8 mouse cellular contexts compared by ENCODE assay signal in genomic region chr9:120739953-120740524, GRCm38 (mm10).
DNase-seq lines count a peak whose midpoint lies in the region; ATAC-seq and TF ChIP-seq lines count a peak whose summit lies in the region.
"Had no signal": no experiment of that assay in that cellular context is flagged by ENCODE, and none has a peak within 500 bp of the region (broad histone marks: within the 10 kb centered on the region; RNA-seq: fewer than 3 reads in every experiment).

No protein-coding gene starts in this region.

- no peak overlapping the region for H3K4me3 ChIP-seq in liver, embryonic 13.5 days (replicated peaks)
- H3K4me3 ChIP-seq in forebrain, embryonic 12.5 days (replicated peaks) = no peak overlapping the region
- no peak overlapping the region for H3K4me3 ChIP-seq in intestine, postnatal 0 days (ENCODE audit: low read depth, low read length)
- H3K4me3 ChIP-seq in stomach, embryonic 14.5 days (ENCODE audit: low read depth, low read length) = no peak overlapping the region

- H3K36me3 ChIP-seq in liver, embryonic 13.5 days = no peaks in the 10 kb centered on the region
- H3K36me3 ChIP-seq in forebrain, embryonic 12.5 days (replicated peaks) = no peaks in the 10 kb centered on the region
- no peaks in the 10 kb centered on the region for H3K36me3 ChIP-seq in intestine, postnatal 0 days (ENCODE audit: control insufficient read depth, insufficient read depth)
- no peaks in the 10 kb centered on the region for H3K36me3 ChIP-seq in stomach, embryonic 14.5 days (ENCODE audit: control insufficient read depth, insufficient read depth, low read length)

- no peak overlapping the region for H3K4me2 ChIP-seq in liver, embryonic 13.5 days
- H3K4me2 ChIP-seq in forebrain, embryonic 12.5 days = no peak overlapping the region
- no peak overlapping the region for H3K4me2 ChIP-seq in intestine, postnatal 0 days (replicated peaks; ENCODE audit: low read depth)
- no peak overlapping the region for H3K4me2 ChIP-seq in stomach, embryonic 14.5 days (replicated peaks; ENCODE audit: low read depth, low read length)
- H3K4me2 ChIP-seq: liver, embryonic 11.5 days had no signal

- no peak overlapping the region for H3K27ac ChIP-seq in liver, embryonic 13.5 days
- H3K27ac ChIP-seq in forebrain, embryonic 12.5 days = peak overlapping the region; percentile 14; the same call in 1 of the 2 replicates
- peak overlapping the region; percentile 28; the same call in 1 of the 2 replicates for H3K27ac ChIP-seq in intestine, postnatal 0 days (ENCODE audit: low read depth, low read length)
- H3K27ac ChIP-seq in stomach, embryonic 14.5 days (ENCODE audit: low read length) = peak overlapping the region; percentile 86

- peak; percentile 34; the same call in 1 of the 2 replicates for ATAC-seq in liver, embryonic 13.5 days (ENCODE audit: low read depth)
- ATAC-seq in forebrain, embryonic 12.5 days (ENCODE audit: low FRiP score) = no peak
- no peak for ATAC-seq in intestine, postnatal 0 days
- no peak for ATAC-seq in stomach, embryonic 14.5 days (ENCODE audit: insufficient number of reproducible peaks, insufficient read depth, low FRiP score, low read depth)

- TF ChIP-seq CTCF in intestine, postnatal 0 days (IDR thresholded peaks at IDR 0.05; ENCODE audit: low read depth) = no peak

- peaks cover 15% of the 10 kb centered on the region for H3K4me1 ChIP-seq in liver, embryonic 13.5 days (replicated peaks)
- H3K4me1 ChIP-seq in forebrain, embryonic 12.5 days = peaks cover 22% of the 10 kb centered on the region
- H3K4me1 ChIP-seq in intestine, postnatal 0 days (replicated peaks; ENCODE audit: control insufficient read depth, insufficient read depth, low read length) = peaks cover 2% of the 10 kb centered on the region; the same call in 1 of the 2 replicates
- peaks cover 15% of the 10 kb centered on the region for H3K4me1 ChIP-seq in stomach, embryonic 14.5 days (ENCODE audit: control insufficient read depth, insufficient read depth, low read length)

- no peaks in the 10 kb centered on the region for H3K27me3 ChIP-seq in liver, embryonic 13.5 days
- 0 out of 2 replicates have a peak, but pooled peaks cover 5% of the 10 kb centered on the region for H3K27me3 ChIP-seq in forebrain, embryonic 12.5 days
- no peaks in the 10 kb centered on the region for H3K27me3 ChIP-seq in intestine, postnatal 0 days (replicated peaks; ENCODE audit: control insufficient read depth, insufficient read depth, low read length)
- H3K27me3 ChIP-seq in stomach, embryonic 14.5 days (ENCODE audit: control insufficient read depth, insufficient read depth, low read length) = no peaks in the 10 kb centered on the region

- no peaks in the 10 kb centered on the region for H3K9me3 ChIP-seq in liver, embryonic 13.5 days (replicated peaks)
- H3K9me3 ChIP-seq in forebrain, embryonic 12.5 days = no peaks in the 10 kb centered on the region
- no peaks in the 10 kb centered on the region for H3K9me3 ChIP-seq in intestine, postnatal 0 days (ENCODE audit: control insufficient read depth)
- H3K9me3 ChIP-seq in stomach, embryonic 14.5 days (ENCODE audit: control insufficient read depth, low read depth, low read length) = no peaks in the 10 kb centered on the region

- DNase-seq in liver, embryonic 13.5 days = no peak
- DNase-seq in liver = no peak
- no peak for DNase-seq in spleen, postnatal 10 days (ENCODE audit: low spot score in 2 of 2)
- DNase-seq in layer of hippocampus, postnatal 14 days (ENCODE audit: low spot score in 2 of 2) = no peak

- 21% methylated on average over 6 of the region's 6 CpGs for WGBS in liver, embryonic 13.5 days (ENCODE audit: insufficient replicate concordance)
- WGBS in forebrain, embryonic 12.5 days = 38% methylated on average over 6 of the region's 6 CpGs
- WGBS in intestine, postnatal 0 days = 41% methylated on average over 6 of the region's 6 CpGs
- WGBS in stomach, embryonic 14.5 days = 37% methylated on average over 6 of the region's 6 CpGs

- H3K9ac ChIP-seq in liver, embryonic 13.5 days = no peak overlapping the region
- no peak overlapping the region for H3K9ac ChIP-seq in forebrain, embryonic 12.5 days
- no peak overlapping the region for H3K9ac ChIP-seq in intestine, postnatal 0 days (ENCODE audit: low read depth, low read length)
- no peak overlapping the region for H3K9ac ChIP-seq in stomach, embryonic 14.5 days (replicated peaks; ENCODE audit: low read depth, low read length)
